Mouse (Mus musculus) kidney, adult 2 months (tissue): ENCODE results near the gene Selenoh. TPM values are rescaled to one million over a fixed set of nuclear protein-coding genes. Genes with fewer than 3 reads are reported as not detected.

Experiments
- DNase-seq: peaks from one replicate; pipeline ENCODE4 v3.0.0; 2021
- H3K27ac ChIP-seq: fragments of 200-500 bp; 2 replicates; pipeline ENCODE4 v1.5.1; 2012; ENCODE audit warnings: low read depth, low read length, control low read depth, inconsistent platforms; ENCODE audit not compliant: insufficient read depth
- H3K27me3 ChIP-seq: fragments of 200-500 bp; replicated peaks from 2 replicates; pipeline ENCODE4 v1.6.1; 2012; ENCODE audit warnings: mild to moderate bottlenecking, moderate library complexity, low read length, inconsistent platforms; ENCODE audit not compliant: control insufficient read depth, insufficient read depth
- H3K36me3 ChIP-seq: fragments of 200-500 bp; 2 replicates; pipeline ENCODE4 v1.6.1; 2012; ENCODE audit warnings: mild to moderate bottlenecking, moderate library complexity, low read length, inconsistent platforms; ENCODE audit not compliant: control insufficient read depth, insufficient read depth
- H3K4me1 ChIP-seq: fragments of 200-500 bp; 2 replicates; pipeline ENCODE4 v1.6.1; 2011; ENCODE audit warnings: low read length; ENCODE audit not compliant: control insufficient read depth, insufficient read depth
- H3K4me3 ChIP-seq: fragments of 200-500 bp; 2 replicates; pipeline ENCODE4 v1.5.1; 2011; ENCODE audit warnings: mild to moderate bottlenecking, low read depth, low read length, control low read depth; ENCODE audit not compliant: insufficient read depth
- CTCF ChIP-seq: fragments of 200-500 bp; conservative IDR thresholded peaks from 2 replicates; pipeline ENCODE4 v1.5.1; 2011; ENCODE audit warnings: low read depth, mild to moderate bottlenecking, control low read depth, low read length, moderate library complexity, mixed read lengths; ENCODE audit not compliant: insufficient read depth, insufficient read length
- POLR2A ChIP-seq: fragments of 200-500 bp; IDR thresholded peaks from one replicate; pipeline ENCODE4 v1.6.1; 2011; ENCODE audit warnings: low read depth, low read length, control low read depth
- WGBS: fragments of 180-500 bp; shearing (Covaris S2); methylation state at CpG from one replicate; pipeline ENCODE4 v1.1.7; 2018; 5-methylcytosine and 5-hydroxymethylcytosine counted together
- polyA plus RNA-seq: library from polyadenylated mRNA; depleted of rRNA; stranded (reverse); fragments of >200 nt; gene quantifications from 2 replicates; pipeline ENCODE4 v1.2.3, GENCODE M21; 2012; rRNA removed

Gene Selenoh
- polyA plus RNA-seq, result 29.6 and 32.2 TPM in 2 replicates

- peak; percentile 86 for DNase-seq
- H3K27me3 ChIP-seq, result no peaks in the 10 kb centered on the region
- H3K4me3 ChIP-seq, result peak within 1 kb of the TSS; percentile 98
- no peaks in the 10 kb centered on the region; the same call in 1 of the 2 replicates for H3K4me1 ChIP-seq
- TF ChIP-seq POLR2A (no peak), CTCF (no peak)
- no peaks in the 10 kb centered on the region; the same call in 1 of the 2 replicates for H3K36me3 ChIP-seq
- WGBS, result under 1% methylated on average over 20 of the region's 20 CpGs
- H3K27ac ChIP-seq, result peak within 1 kb of the TSS; percentile 48; the same call in 1 of the 2 replicates
These were observed at the start of gene Selenoh for GRCm38 (mm10) chr2:84670569-84670933. Gene Selenoh, minus strand, starts transcription at chr2:84670770.

DNA sequence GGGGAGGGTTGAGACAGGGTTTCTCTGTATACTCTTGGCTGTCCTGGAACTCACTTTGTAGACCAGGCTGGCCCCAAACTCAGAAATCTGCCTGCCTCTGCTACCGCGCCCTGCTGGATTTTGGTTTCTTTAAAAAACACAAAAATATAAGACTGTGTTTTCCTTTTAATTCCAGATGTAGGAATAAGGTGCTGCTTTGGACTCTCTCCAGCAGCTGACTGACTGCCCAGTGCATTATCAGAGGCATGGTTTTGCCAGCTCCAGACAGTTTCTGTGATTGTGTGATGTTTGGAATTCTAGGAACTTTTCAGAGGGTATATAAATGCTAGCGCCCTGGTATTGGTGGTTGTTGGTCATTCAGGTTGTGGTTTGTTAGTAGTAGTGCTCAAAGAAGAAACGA lies 46.8 kb upstream of the Selenoh start:
- TF ChIP-seq POLR2A (no peak), CTCF (no peak)
- no peak for DNase-seq
- H3K36me3 ChIP-seq, result no peaks in the 10 kb centered on the region; the same call in 1 of the 2 replicates
- WGBS, result 95% methylated on average over 4 of the region's 4 CpGs
- H3K27ac ChIP-seq, result no peak overlapping the region
- no peak overlapping the region for H3K4me3 ChIP-seq
- H3K27me3 ChIP-seq, result no peaks in the 10 kb centered on the region
- peaks cover 4% of the 10 kb centered on the region; the same call in 1 of the 2 replicates for H3K4me1 ChIP-seq

- H3K36me3 ChIP-seq, result no peaks in the 10 kb centered on the region; the same call in 1 of the 2 replicates
- WGBS, result 24% methylated on average over 9 of the region's 9 CpGs
- H3K27ac ChIP-seq, result peak overlapping the region; percentile 93
- peak overlapping the region; percentile 76; the same call in 1 of the 2 replicates for H3K4me3 ChIP-seq
- no peaks in the 10 kb centered on the region for H3K27me3 ChIP-seq
- TF ChIP-seq CTCF, result no peak
- no peak for TF ChIP-seq POLR2A
- H3K4me1 ChIP-seq, result peaks cover 4% of the 10 kb centered on the region; the same call in 1 of the 2 replicates
- DNase-seq, result no peak
These were observed 46.1 kb upstream of the Selenoh start for GRCm38 (mm10) chr2:84716423-84717355.

- peak; percentile 97 for DNase-seq
- TF ChIP-seq CTCF, result no peak
- no peak for TF ChIP-seq POLR2A
- peak overlapping the region; percentile 93 for H3K27ac ChIP-seq
- WGBS, result under 1% methylated on average over 33 of the region's 33 CpGs
- peak overlapping the region; percentile 76 for H3K4me3 ChIP-seq
- H3K27me3 ChIP-seq, result no peaks in the 10 kb centered on the region
- peaks cover 1% of the 10 kb centered on the region; the same call in 1 of the 2 replicates for H3K36me3 ChIP-seq
- peaks cover 4% of the 10 kb centered on the region; the same call in 1 of the 2 replicates for H3K4me1 ChIP-seq
These were observed 45.2 kb upstream of the Selenoh start for GRCm38 (mm10) chr2:84715562-84716361.

- Histone ChIP-seq H3K27me3 (no peaks in the 10 kb centered on the region), H3K4me1 (peaks cover 4% of the 10 kb centered on the region; the same call in 1 of the 2 replicates), H3K4me3 (peak within 1 kb of the TSS; percentile 95), H3K27ac (peak within 1 kb of the TSS; percentile 93), H3K36me3 (peaks cover 5% of the 10 kb centered on the region)
- DNase-seq, result peak; percentile 99
- no peak for TF ChIP-seq CTCF
- peak; percentile 93 for TF ChIP-seq POLR2A
- WGBS, result under 1% methylated on average over 105 of the region's 107 CpGs
These were observed 44.4 kb upstream of the Selenoh start, which contains the start of gene Zdhhc5 for GRCm38 (mm10) chr2:84714811-84715561. Gene Zdhhc5, minus strand, starts transcription at chr2:84715180.

DNA sequence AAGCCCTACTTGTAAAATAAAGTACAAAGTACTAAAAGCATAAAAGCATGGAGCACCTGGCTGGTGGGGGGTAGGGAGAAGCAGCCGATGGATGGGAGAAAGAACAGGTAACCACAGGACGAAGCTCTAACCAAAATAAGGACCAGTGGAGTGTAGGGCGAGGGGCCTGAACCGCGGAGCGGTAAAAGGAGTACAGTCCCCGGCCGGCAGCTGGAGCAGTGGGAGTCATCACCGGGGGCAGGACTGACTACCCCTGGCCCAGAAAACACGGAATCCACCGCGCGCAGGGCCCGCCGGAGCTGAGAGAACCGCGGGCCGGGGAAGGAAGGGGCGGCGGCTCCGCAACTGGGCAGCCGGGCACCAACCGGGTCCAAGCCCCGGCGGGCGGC lies 43.8 kb upstream of the Selenoh start:
- DNase-seq, result no peak
- peaks cover 4% of the 10 kb centered on the region; the same call in 1 of the 2 replicates for H3K4me1 ChIP-seq

More for the DNA sequence above, 43.8 kb upstream of the Selenoh start:
- Histone ChIP-seq H3K36me3 (peaks cover 8% of the 10 kb centered on the region), H3K27me3 (no peaks in the 10 kb centered on the region), H3K27ac (peak overlapping the region; percentile 91), H3K4me3 (peak overlapping the region; percentile 95)
- under 1% methylated on average over 26 of the region's 26 CpGs for WGBS
- TF ChIP-seq POLR2A (no peak), CTCF (no peak)
